Mouse (Mus musculus): ENCODE results near the gene Sorbs1. TPM values are rescaled to one million over a fixed set of nuclear protein-coding genes. Genes with fewer than 3 reads are reported as not detected.

Sorbs1 gene
- total RNA-seq, 1 experiment: 18.0 TPM

DNA sequence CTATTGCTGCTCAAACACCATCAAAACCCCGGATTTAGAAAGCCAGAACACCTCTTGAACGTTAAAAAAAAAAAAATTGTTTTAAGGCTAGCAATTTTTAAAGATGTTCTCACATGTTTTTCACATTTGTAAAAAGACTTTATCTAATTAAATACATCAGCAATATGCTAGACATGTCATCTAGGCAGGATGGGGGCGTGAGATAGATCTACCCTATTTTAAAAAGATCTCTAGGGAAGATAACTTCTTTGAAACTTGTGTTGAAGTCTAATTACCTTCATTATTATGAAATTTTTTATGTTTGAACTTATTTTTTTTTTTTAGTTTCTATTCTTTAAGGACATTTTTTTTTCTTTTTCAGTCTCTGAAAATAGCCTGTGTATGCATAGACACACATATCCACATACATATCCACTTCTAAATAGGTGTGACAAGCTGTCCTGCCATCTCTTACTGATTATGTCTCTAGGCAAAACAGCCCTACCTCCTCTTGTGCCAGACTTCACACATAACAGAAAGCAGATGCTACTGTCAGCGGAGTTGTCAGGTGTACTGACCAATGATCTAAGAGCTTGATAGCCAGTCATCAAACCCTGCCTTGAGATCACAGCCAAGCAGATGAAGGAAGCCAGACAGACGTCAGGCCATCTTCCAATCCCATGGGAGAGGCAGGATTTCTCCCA lies 153.7 kb downstream of the Sorbs1 start:
- DNase-seq (ENCODE audit: low read depth, low spot score): no peak
- Histone ChIP-seq H3K4me1 (ENCODE audit: control insufficient read depth in 2 of 2, insufficient read depth in 2 of 2, low read length in 2 of 2, poor library complexity in 1 of 2) (peaks cover 0 to 8% of the 10 kb centered on the region in 2 experiments; a peak in 1 of 4 replicates), H3K9ac (ENCODE audit: insufficient read depth, low read depth, low read length, poor library complexity, severe bottlenecking) (no peak overlapping the region), H3K9me3 (ENCODE audit: control insufficient read depth, insufficient read depth, low read depth, low read length) (no peaks in the 10 kb centered on the region), H3K36me3 (ENCODE audit: control insufficient read depth, insufficient read depth, low read length, poor library complexity, severe bottlenecking) (no peaks in the 10 kb centered on the region; the same call in 1 of the 2 replicates), H3K4me3 (ENCODE audit: insufficient read depth in 1 of 2, low read depth in 1 of 2, low read length in 2 of 2, poor library complexity in 1 of 2, severe bottlenecking in 1 of 2) (no peak overlapping the region), H3K27ac (ENCODE audit: insufficient read depth, low read depth, low read length, poor library complexity, severe bottlenecking) (no peak overlapping the region)
- in situ Hi-C loops (cut with MboI; ENCODE audit: low sequenced_read_pairs in 2 of 2, unreplicated experiment in 2 of 2): no loop called here
- TF ChIP-seq CHD2 (IDR thresholded peaks at IDR 0.05; ENCODE audit: low read depth, low read length) (no peak), HCFC1 (IDR thresholded peaks at IDR 0.05; ENCODE audit: borderline replicate concordance, insufficient read depth, low read length) (no peak), MAFK (IDR thresholded peaks at IDR 0.05; ENCODE audit: insufficient read depth, low read depth, low read length) (no peak), ZC3H11A (IDR thresholded peaks at IDR 0.05; ENCODE audit: borderline replicate concordance, low read depth, low read length) (no peak), ZNF384 (IDR thresholded peaks at IDR 0.05; ENCODE audit: low read depth, low read length) (no peak)

DNA sequence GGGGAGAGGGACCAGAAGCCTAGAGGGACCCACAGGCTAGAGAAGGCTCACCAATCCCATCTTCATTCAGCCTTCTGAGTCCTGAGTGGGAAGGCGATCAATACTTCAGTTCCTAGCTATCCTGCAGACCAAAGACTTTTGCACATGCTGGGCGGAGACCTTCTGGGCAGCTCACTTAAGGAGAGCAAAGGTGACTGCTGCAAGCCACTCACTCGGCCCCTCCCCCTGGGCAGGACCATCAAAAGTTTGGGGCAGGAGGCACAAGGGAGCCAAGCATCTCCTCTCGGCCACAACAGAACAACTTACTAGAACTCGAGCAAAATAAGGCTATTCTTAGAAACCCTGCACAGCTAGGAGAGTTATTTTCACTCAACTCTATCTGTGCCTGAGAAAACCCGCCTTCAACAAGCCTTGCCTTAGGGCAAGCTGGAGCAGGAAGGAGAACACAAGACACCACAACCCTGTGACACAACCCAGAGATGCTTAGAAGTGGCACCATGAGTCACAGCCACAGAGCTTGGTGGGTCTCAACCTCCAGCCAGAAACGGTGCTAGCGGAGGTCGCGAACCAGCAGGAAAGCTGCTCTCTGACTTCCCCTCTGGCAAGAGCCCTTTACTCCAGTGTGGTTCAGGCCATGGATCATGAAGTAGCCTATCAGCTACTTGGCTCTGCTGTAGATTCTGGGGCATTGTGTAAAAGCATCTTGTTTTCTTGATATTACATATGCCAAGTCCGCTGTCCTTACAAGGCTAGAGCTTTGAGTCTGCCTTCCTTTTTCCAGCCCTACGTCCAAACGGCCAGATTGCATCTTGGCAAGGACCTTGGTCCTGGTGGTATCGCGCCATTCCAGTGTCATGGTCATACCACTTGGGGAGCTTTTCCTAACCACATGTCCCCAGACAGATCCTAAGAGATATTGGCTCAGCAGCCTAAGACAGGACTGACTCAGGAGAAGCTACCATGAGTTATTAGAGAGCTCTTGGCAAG lies 156.8 kb downstream of the Sorbs1 start:
- Histone ChIP-seq H3K36me3 (ENCODE audit: control insufficient read depth, insufficient read depth, low read length, poor library complexity, severe bottlenecking) (no peaks in the 10 kb centered on the region), H3K4me1 (ENCODE audit: control insufficient read depth in 2 of 2, insufficient read depth in 2 of 2, low read length in 2 of 2, poor library complexity in 1 of 2) (peaks cover 0 to 4% of the 10 kb centered on the region in 2 experiments; a peak in 1 of 4 replicates), H3K4me3 (ENCODE audit: insufficient read depth in 1 of 2, low read depth in 1 of 2, low read length in 2 of 2, poor library complexity in 1 of 2, severe bottlenecking in 1 of 2) (no peak overlapping the region), H3K9me3 (ENCODE audit: control insufficient read depth, insufficient read depth, low read depth, low read length) (no peaks in the 10 kb centered on the region), H3K27ac (ENCODE audit: insufficient read depth, low read depth, low read length, poor library complexity, severe bottlenecking) (no peak overlapping the region), H3K9ac (ENCODE audit: insufficient read depth, low read depth, low read length, poor library complexity, severe bottlenecking) (no peak overlapping the region)
- in situ Hi-C loops (cut with MboI; ENCODE audit: low sequenced_read_pairs in 2 of 2, unreplicated experiment in 2 of 2): no loop called here
- TF ChIP-seq ZNF384 (IDR thresholded peaks at IDR 0.05; ENCODE audit: low read depth, low read length) (no peak), ZC3H11A (IDR thresholded peaks at IDR 0.05; ENCODE audit: borderline replicate concordance, low read depth, low read length) (no peak), CHD2 (IDR thresholded peaks at IDR 0.05; ENCODE audit: low read depth, low read length) (no peak), HCFC1 (IDR thresholded peaks at IDR 0.05; ENCODE audit: borderline replicate concordance, insufficient read depth, low read length) (no peak), MAFK (IDR thresholded peaks at IDR 0.05; ENCODE audit: insufficient read depth, low read depth, low read length) (no peak)
- no peak for DNase-seq (ENCODE audit: low read depth, low spot score)

DNA sequence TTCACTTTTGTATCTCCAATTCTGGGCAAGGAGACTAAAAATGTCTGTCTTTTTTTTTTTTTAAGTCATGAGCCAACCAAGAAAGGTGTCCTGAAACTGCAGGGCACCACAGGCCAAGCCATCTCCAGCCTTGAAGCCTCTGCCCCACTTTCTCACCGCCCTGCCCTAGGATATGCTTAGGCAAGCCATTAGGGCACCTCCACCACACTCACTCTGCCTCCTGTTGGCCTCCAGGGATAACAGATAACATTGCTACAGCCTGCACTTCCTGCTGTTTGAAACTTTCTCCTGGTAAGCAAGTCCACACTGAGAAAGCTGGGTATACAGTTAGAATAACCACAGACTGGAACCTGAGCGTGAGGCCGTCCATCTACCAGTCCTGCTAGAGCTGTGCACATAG lies 158.5 kb downstream of the Sorbs1 start:
- no peak for TF ChIP-seq CHD2 (IDR thresholded peaks at IDR 0.05; ENCODE audit: low read depth, low read length)
- no peak for TF ChIP-seq ZNF384 (IDR thresholded peaks at IDR 0.05; ENCODE audit: low read depth, low read length)
- TF ChIP-seq MAFK (IDR thresholded peaks at IDR 0.05; ENCODE audit: insufficient read depth, low read depth, low read length): no peak
- no peak for TF ChIP-seq ZC3H11A (IDR thresholded peaks at IDR 0.05; ENCODE audit: borderline replicate concordance, low read depth, low read length)
- no peak for TF ChIP-seq HCFC1 (IDR thresholded peaks at IDR 0.05; ENCODE audit: borderline replicate concordance, insufficient read depth, low read length)
- no peak overlapping the region for H3K4me3 ChIP-seq (ENCODE audit: insufficient read depth in 1 of 2, low read depth in 1 of 2, low read length in 2 of 2, poor library complexity in 1 of 2, severe bottlenecking in 1 of 2)
- DNase-seq (ENCODE audit: low read depth, low spot score): no peak
- H3K36me3 ChIP-seq (ENCODE audit: control insufficient read depth, insufficient read depth, low read length, poor library complexity, severe bottlenecking): no peaks in the 10 kb centered on the region
- H3K4me1 ChIP-seq (ENCODE audit: control insufficient read depth in 2 of 2, insufficient read depth in 2 of 2, low read length in 2 of 2, poor library complexity in 1 of 2): peaks cover 0 to 6% of the 10 kb centered on the region in 2 experiments; a peak in 1 of 4 replicates
- in situ Hi-C loops (cut with MboI; ENCODE audit: low sequenced_read_pairs in 2 of 2, unreplicated experiment in 2 of 2): no loop called here
- no peak overlapping the region for H3K27ac ChIP-seq (ENCODE audit: insufficient read depth, low read depth, low read length, poor library complexity, severe bottlenecking)
- no peaks in the 10 kb centered on the region for H3K9me3 ChIP-seq (ENCODE audit: control insufficient read depth, insufficient read depth, low read depth, low read length)
- no peak overlapping the region for H3K9ac ChIP-seq (ENCODE audit: insufficient read depth, low read depth, low read length, poor library complexity, severe bottlenecking)

DNA sequence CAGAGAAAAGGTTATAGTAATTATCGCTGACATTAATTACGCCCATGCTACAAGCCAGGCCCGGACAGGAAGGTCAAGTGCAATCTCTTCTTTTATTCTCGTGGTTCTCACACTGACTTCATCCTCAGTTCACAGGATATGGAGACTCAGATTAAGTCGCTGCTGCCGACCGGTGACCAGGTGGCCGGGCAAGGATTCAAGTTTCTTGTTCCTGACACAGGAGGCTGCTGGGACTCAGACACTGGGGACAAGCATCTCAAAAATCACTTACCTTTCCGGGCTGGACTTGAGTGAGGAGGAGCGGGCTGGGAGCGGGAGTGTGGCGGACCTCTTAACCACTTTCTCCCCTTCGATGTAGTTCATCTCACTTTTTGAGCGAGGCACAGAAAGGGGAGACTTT lies 161.6 kb downstream of the Sorbs1 start:
- no peaks in the 10 kb centered on the region for H3K9me3 ChIP-seq (ENCODE audit: control insufficient read depth, insufficient read depth, low read depth, low read length)
- no peak overlapping the region for H3K4me3 ChIP-seq (ENCODE audit: insufficient read depth in 1 of 2, low read depth in 1 of 2, low read length in 2 of 2, poor library complexity in 1 of 2, severe bottlenecking in 1 of 2)
- TF ChIP-seq ZC3H11A (IDR thresholded peaks at IDR 0.05; ENCODE audit: borderline replicate concordance, low read depth, low read length) (no peak), HCFC1 (IDR thresholded peaks at IDR 0.05; ENCODE audit: borderline replicate concordance, insufficient read depth, low read length) (no peak), CHD2 (IDR thresholded peaks at IDR 0.05; ENCODE audit: low read depth, low read length) (no peak), ZNF384 (IDR thresholded peaks at IDR 0.05; ENCODE audit: low read depth, low read length) (no peak), MAFK (IDR thresholded peaks at IDR 0.05; ENCODE audit: insufficient read depth, low read depth, low read length) (no peak)
- H3K36me3 ChIP-seq (ENCODE audit: control insufficient read depth, insufficient read depth, low read length, poor library complexity, severe bottlenecking): no peaks in the 10 kb centered on the region
- DNase-seq (ENCODE audit: low read depth, low spot score): no peak
- H3K4me1 ChIP-seq (ENCODE audit: control insufficient read depth in 2 of 2, insufficient read depth in 2 of 2, low read length in 2 of 2, poor library complexity in 1 of 2): peaks cover 8 to 13% of the 10 kb centered on the region in 2 experiments
- no peak overlapping the region for H3K9ac ChIP-seq (ENCODE audit: insufficient read depth, low read depth, low read length, poor library complexity, severe bottlenecking)
- H3K27ac ChIP-seq (ENCODE audit: insufficient read depth, low read depth, low read length, poor library complexity, severe bottlenecking): no peak overlapping the region
- in situ Hi-C loops (cut with MboI; ENCODE audit: low sequenced_read_pairs in 2 of 2, unreplicated experiment in 2 of 2): no loop called here

Data from ES-E14 (cell line).